Mouse (Mus musculus): ENCODE results near the gene Kcnn4.

DNA sequence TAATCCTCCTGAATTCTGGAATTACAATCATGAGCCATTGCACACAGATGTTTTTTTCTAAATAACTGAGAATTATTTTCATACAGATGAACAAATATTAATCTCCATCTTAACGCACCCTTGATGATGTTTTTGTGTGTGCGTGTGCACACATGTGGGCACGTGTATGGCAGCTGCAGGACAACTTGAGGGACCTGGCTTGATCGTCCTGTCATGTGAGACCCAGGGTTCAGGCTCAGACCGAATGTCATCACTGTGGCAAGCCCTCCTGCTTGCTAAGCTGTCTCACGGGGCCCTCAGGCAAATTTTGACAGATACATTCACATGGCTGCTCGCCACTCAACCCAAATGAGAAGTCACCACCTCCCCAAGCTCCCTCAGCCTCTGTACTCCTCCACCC lies 20.4 kb downstream of the Kcnn4 start:
- TF ChIP-seq POLR2A (IDR thresholded peaks at IDR 0.05; ENCODE audit: low read depth, low read length) = no peak
- TF ChIP-seq CTCF (IDR thresholded peaks at IDR 0.05; ENCODE audit: borderline replicate concordance, insufficient read depth, low read length) = no peak

All from embryonic fibroblast, embryonic 13.5 days (primary cell).